Mouse (Mus musculus) neutrophil, adult 5-6 weeks (primary cell): ENCODE measurements around the gene Gm10837. TPM values are rescaled to one million over a fixed set of nuclear protein-coding genes. Genes with fewer than 3 reads are reported as not detected.

Experiments
- ATAC-seq: fragments of 151-379, 151-347 bp; 2 replicates; pipeline ENCODE4 v1.8.0; 2017; ENCODE audit warnings: mild to moderate bottlenecking, moderate TSS enrichment; ENCODE audit not compliant: insufficient number of reproducible peaks, poor library complexity, low FRiP score, severe bottlenecking; ENCODE audit errors: extremely low read depth
- total RNA-seq: library from RNA; stranded (forward); fragments of 200-1000 nt; gene quantifications from 2 replicates; pipeline ENCODE4 v1.2.3, GENCODE M21; 2017

The Gm10837 gene
- total RNA-seq, 1 experiment from 2014 or later = not detected

- ATAC-seq = no peak
These were observed 1.1 kb downstream of the Gm10837 start for GRCm38 (mm10) chr14:122491521-122491920.

- ATAC-seq = no peak
These were observed 1.6 kb downstream of the Gm10837 start for GRCm38 (mm10) chr14:122492015-122492414.

- ATAC-seq = no peak
These were observed 18.7 kb downstream of the Gm10837 start for GRCm38 (mm10) chr14:122509058-122509457.

DNA sequence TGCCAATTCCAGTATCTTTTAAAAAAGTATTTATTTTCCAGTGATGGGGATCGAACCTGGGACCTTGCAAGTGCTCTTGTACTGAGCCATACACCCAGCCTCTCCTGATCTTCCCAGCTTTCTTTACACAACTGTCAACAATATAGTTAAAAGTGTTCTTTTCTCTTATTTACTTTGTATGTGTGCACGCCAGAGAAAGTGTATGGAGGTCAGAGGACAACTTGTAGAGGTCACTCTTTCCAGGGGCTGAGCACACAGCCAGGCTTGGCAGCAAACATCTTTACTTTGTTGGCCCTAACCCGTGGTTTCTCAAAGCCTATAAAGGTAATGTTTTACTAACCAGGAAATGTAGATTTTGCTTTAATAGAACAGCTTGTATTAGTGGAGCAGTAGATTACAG lies 21.1 kb downstream of the Gm10837 start:
- ATAC-seq = no peak

- ATAC-seq = no peak
These were observed 23.2 kb downstream of the Gm10837 start for GRCm38 (mm10) chr14:122513511-122514036.

DNA sequence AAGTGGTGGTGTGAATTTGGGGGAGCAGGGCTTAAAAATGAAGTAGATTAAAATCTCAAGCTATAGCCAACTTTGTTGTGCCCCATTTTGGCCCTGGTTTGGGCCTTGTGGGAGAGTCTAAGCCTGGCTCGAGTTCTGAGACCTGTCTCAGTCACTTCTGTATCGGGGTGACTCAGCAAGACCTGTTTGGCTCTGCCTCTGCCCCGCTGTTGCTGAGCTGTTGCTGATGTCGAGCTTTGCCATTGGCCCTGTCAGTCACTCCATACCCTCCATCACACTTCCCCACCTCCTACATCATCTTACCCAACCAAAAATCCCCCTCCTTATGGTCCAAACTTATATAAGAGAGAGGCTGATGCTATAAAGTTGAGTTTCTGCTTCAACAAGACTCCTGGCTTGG lies 38.1 kb downstream of the Gm10837 start:
- no peak for ATAC-seq

DNA sequence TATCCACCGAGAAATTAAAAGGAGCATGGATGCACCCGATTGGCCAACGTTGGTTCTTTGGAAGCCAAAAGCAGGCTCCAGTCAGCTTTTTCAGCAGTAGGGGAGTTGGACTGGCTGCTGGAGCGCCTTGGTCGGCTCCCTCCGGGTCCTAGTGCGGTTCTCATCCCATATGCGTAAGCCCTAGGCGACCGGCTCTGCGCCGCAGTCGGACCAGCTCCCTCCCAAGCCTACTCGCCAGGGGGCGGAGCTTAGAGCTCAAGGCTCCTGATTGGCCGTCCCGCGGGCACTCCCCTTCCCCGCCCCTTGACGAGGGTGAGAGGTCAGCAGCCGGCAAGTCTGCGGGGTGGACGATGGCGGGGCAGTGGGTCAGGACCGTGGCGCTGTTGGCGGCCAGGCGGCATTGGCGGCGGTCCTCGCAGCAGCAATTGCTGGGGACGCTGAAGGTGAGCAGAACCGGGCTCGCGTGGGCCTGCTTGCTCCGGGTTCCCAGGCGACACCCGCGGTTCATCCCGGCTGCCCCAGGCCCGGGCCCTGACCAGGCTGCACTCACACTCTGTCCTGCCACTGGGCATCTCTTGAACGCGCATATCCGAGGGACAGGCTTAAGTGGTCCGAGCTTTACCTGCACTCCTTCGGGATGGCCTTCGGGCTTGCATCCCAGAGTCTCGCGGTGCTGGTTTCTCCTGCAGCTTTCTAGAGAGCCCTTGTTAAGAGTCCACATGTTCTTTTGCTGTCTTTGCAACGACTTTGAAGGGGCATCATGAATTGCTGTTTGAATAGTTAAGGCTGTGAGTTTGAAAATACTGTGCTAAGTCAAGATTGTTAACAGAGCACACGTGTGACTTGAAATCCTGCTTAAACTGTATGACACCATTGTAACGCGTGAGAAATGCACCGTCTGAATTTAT lies 43.9 kb downstream of the Gm10837 start, which contains the start of gene Pcca:
Pcca (plus strand) TSS at position 308 of the 908 bp plus-strand sequence.
- peak; percentile 97 for ATAC-seq

- ATAC-seq = no peak
These were observed 45.6 kb downstream of the Gm10837 start for GRCm38 (mm10) chr14:122535986-122536385.

Other genes starting within 250 kb of the Gm10837 start
- gene Gm5089, start 39.5 kb upstream of the Gm10837 start, total RNA-seq = not detected in 2 replicates
- not detected in 2 replicates for gene Zic5, start 24.9 kb upstream of the Gm10837 start, total RNA-seq
- not detected in 2 replicates for gene Zic2, start 15.2 kb upstream of the Gm10837 start, total RNA-seq
- gene Pcca, start 43.7 kb downstream of the Gm10837 start, total RNA-seq = 12.4 and 25.4 TPM in 2 replicates